Mouse (Mus musculus) layer of hippocampus, adult 9-11 months (tissue): Measurements from ENCODE around the gene Aspscr1.

ENCODE experiments used
- DNase-seq: peaks from one replicate; pipeline ENCODE4 v3.0.0; 2022

Aspscr1 gene

GRCm38 (mm10) chr11:120684660-120685059 lies 11.9 kb downstream of the Aspscr1 start:
- DNase-seq: no peak

GRCm38 (mm10) chr11:120686650-120687272 lies 14.0 kb downstream of the Aspscr1 start:
- DNase-seq: no peak

GRCm38 (mm10) chr11:120689365-120689764 lies 16.6 kb downstream of the Aspscr1 start:
- no peak for DNase-seq

- DNase-seq: no peak
Measured at GRCm38 (mm10) chr11:120692471-120693011, 19.8 kb downstream of the Aspscr1 start.

GRCm38 (mm10) chr11:120693461-120693860 lies 20.7 kb downstream of the Aspscr1 start:
- no peak for DNase-seq

- no peak for DNase-seq
Measured at GRCm38 (mm10) chr11:120695184-120695583, 22.4 kb downstream of the Aspscr1 start.

GRCm38 (mm10) chr11:120695641-120696040 lies 22.9 kb downstream of the Aspscr1 start:
- DNase-seq: no peak

GRCm38 (mm10) chr11:120696568-120696967 lies 23.8 kb downstream of the Aspscr1 start:
- no peak for DNase-seq

- no peak for DNase-seq
Measured at GRCm38 (mm10) chr11:120697741-120698140, 25.0 kb downstream of the Aspscr1 start.

- no peak for DNase-seq
Measured at GRCm38 (mm10) chr11:120703696-120704454, 31.1 kb downstream of the Aspscr1 start.

- no peak for DNase-seq
Measured at GRCm38 (mm10) chr11:120704486-120705325, 31.9 kb downstream of the Aspscr1 start.

GRCm38 (mm10) chr11:120706120-120706519 lies 33.3 kb downstream of the Aspscr1 start:
- no peak for DNase-seq

- DNase-seq: no peak
Measured at GRCm38 (mm10) chr11:120707225-120707624, 34.5 kb downstream of the Aspscr1 start.

- DNase-seq: no peak
Measured at GRCm38 (mm10) chr11:120707969-120708368, 35.2 kb downstream of the Aspscr1 start.

GRCm38 (mm10) chr11:120709551-120709950 lies 36.8 kb downstream of the Aspscr1 start:
- DNase-seq: no peak

GRCm38 (mm10) chr11:120710672-120711071 lies 37.9 kb downstream of the Aspscr1 start:
- no peak for DNase-seq

GRCm38 (mm10) chr11:120711980-120712604 lies 39.3 kb downstream of the Aspscr1 start:
- no peak for DNase-seq

- DNase-seq: no peak
Measured at GRCm38 (mm10) chr11:120712771-120713568, 40.2 kb downstream of the Aspscr1 start.

- peak; percentile 98 for DNase-seq
Measured at GRCm38 (mm10) chr11:120713580-120714518, 41.1 kb downstream of the Aspscr1 start, which contains the start of the genes Cenpx and Lrrc45. TSS of gene Cenpx (minus strand) at chr11:120713738. TSS of gene Lrrc45 (plus strand) at chr11:120713925.

GRCm38 (mm10) chr11:120714546-120714945 lies 41.8 kb downstream of the Aspscr1 start:
- no peak for DNase-seq
